ENCODE assay signal across 7 mouse cellular contexts in genomic region chr17:45432007-45432406, GRCm38 (mm10). TPM values are rescaled to one million over a fixed set of nuclear protein-coding genes. Genes with fewer than 3 reads are reported as not detected.
DNase-seq lines count a peak whose midpoint lies in the region; ATAC-seq and TF ChIP-seq lines count a peak whose summit lies in the region.

No protein-coding gene starts in this region.

- H3K9ac ChIP-seq in limb, embryonic 12.5 days (replicated peaks), result peak overlapping the region; percentile 87
- H3K9ac ChIP-seq in stomach, embryonic 14.5 days (replicated peaks; ENCODE audit: low read depth, low read length), result peak overlapping the region; percentile 85; the same call in 1 of the 2 replicates

- no peak for TF ChIP-seq CTCF in lung, adult 2 months (IDR thresholded peaks at IDR 0.05; ENCODE audit: insufficient read depth, low read length)
- TF ChIP-seq CTCF in embryonic fibroblast, embryonic 13.5 days (IDR thresholded peaks at IDR 0.05; ENCODE audit: borderline replicate concordance, insufficient read depth, low read length), result no peak

- TF ChIP-seq POLR2A in lung, adult 2 months (IDR thresholded peaks at IDR 0.05; ENCODE audit: borderline replicate concordance, extremely low read depth, low read depth, low read length), result no peak
- TF ChIP-seq POLR2A in embryonic fibroblast, embryonic 13.5 days (IDR thresholded peaks at IDR 0.05; ENCODE audit: low read depth, low read length), result no peak

- ATAC-seq in limb, embryonic 12.5 days (ENCODE audit: insufficient number of reproducible peaks, insufficient read depth, low FRiP score, low TSS enrichment, low read depth), result no peak
- ATAC-seq in stomach, embryonic 14.5 days (ENCODE audit: insufficient number of reproducible peaks, insufficient read depth, low FRiP score, low read depth), result no peak

- H3K36me3 ChIP-seq in limb, embryonic 12.5 days, result peaks cover 19% of the 10 kb centered on the region
- peaks cover 9% of the 10 kb centered on the region; the same call in 1 of the 2 replicates for H3K36me3 ChIP-seq in stomach, embryonic 14.5 days (ENCODE audit: control insufficient read depth, insufficient read depth, low read length)

- no peak overlapping the region for H3K27ac ChIP-seq in embryonic fibroblast, embryonic 13.5 days (ENCODE audit: insufficient read depth, low read length)
- no peak overlapping the region for H3K27ac ChIP-seq in limb, embryonic 12.5 days
- no peak overlapping the region for H3K27ac ChIP-seq in stomach, embryonic 14.5 days (ENCODE audit: low read length)

- no peaks in the 10 kb centered on the region for H3K27me3 ChIP-seq in limb, embryonic 12.5 days
- no peaks in the 10 kb centered on the region for H3K27me3 ChIP-seq in stomach, embryonic 14.5 days (ENCODE audit: control insufficient read depth, insufficient read depth, low read length)

- no peak for DNase-seq in lung, adult 2 months
- no peak for DNase-seq in lung, postnatal 14 days
- no peak for DNase-seq in ovary, postnatal 10 days (ENCODE audit: low spot score)
- DNase-seq in spleen, postnatal 10 days (ENCODE audit: low spot score in 2 of 2), result no peak

- H3K4me3 ChIP-seq in lung, adult 2 months (replicated peaks; ENCODE audit: extremely low read depth, low read depth, low read length), result peak overlapping the region; percentile 11
- H3K4me3 ChIP-seq in embryonic fibroblast, embryonic 13.5 days (ENCODE audit: insufficient read depth, low read length), result peak overlapping the region; percentile 88
- peak overlapping the region; percentile 92 for H3K4me3 ChIP-seq in limb, embryonic 12.5 days (replicated peaks)
- H3K4me3 ChIP-seq in stomach, embryonic 14.5 days (ENCODE audit: low read depth, low read length), result peak overlapping the region; percentile 93

- WGBS in lung, adult 2 months, result 64% methylated on average over 3 of the region's 3 CpGs
- 77% methylated on average over 3 of the region's 3 CpGs for WGBS in limb, embryonic 12.5 days
- WGBS in stomach, embryonic 14.5 days, result 63% methylated on average over 3 of the region's 3 CpGs

- peaks cover 8% of the 10 kb centered on the region for H3K4me1 ChIP-seq in lung, adult 2 months (ENCODE audit: control insufficient read depth, insufficient read depth, low read length)
- peaks cover 5% of the 10 kb centered on the region; the same call in 1 of the 2 replicates for H3K4me1 ChIP-seq in embryonic fibroblast, embryonic 13.5 days (ENCODE audit: control insufficient read depth, insufficient read depth, low read length)
- peaks cover 20% of the 10 kb centered on the region for H3K4me1 ChIP-seq in limb, embryonic 12.5 days (replicated peaks)
- peaks cover 12% of the 10 kb centered on the region for H3K4me1 ChIP-seq in stomach, embryonic 14.5 days (ENCODE audit: control insufficient read depth, insufficient read depth, low read length)

- H3K9me3 ChIP-seq in limb, embryonic 12.5 days, result no peaks in the 10 kb centered on the region
- no peaks in the 10 kb centered on the region for H3K9me3 ChIP-seq in stomach, embryonic 14.5 days (ENCODE audit: control insufficient read depth, low read depth, low read length)

- H3K4me2 ChIP-seq in limb, embryonic 12.5 days, result peak overlapping the region; percentile 91
- peak overlapping the region; percentile 64 for H3K4me2 ChIP-seq in stomach, embryonic 14.5 days (replicated peaks; ENCODE audit: low read depth, low read length)

RNA-seq across cellular contexts. Expression of gene Cdc5l, which starts 1.5 kb away (rescaled TPM):
- 5.1 and 7.9 TPM in 2 replicates for polyA plus RNA-seq in lung, adult 2 months (2012; rRNA removed)
- polyA plus RNA-seq in embryonic fibroblast, embryonic 13.5 days (2011; ENCODE audit: insufficient read length, low read depth, missing spikeins), result 38.6 and 52.1 TPM in 2 replicates
- 79.2 and 79.8 TPM in 2 replicates for polyA plus RNA-seq in limb, embryonic 12.5 days (2016; fragmentation: Nextera tagmentation; extraction: Ambion mirVana)
- polyA plus RNA-seq in stomach, embryonic 14.5 days (2014; fragmentation: Nextera tagmentation; extraction: Ambion mirVana), result 66.6 and 72.3 TPM in 2 replicates

RNA-seq across cellular contexts. Expression of gene Spats1, which starts 43.2 kb away (rescaled TPM):
- 0.04 TPM in 1 of 2 replicates, not detected in the other for polyA plus RNA-seq in lung, adult 2 months (2012; rRNA removed)
- polyA plus RNA-seq in embryonic fibroblast, embryonic 13.5 days (2011; ENCODE audit: insufficient read length, low read depth, missing spikeins), result 0.58 TPM in 1 of 2 replicates, not detected in the other
- polyA plus RNA-seq in limb, embryonic 12.5 days (2016; fragmentation: Nextera tagmentation; extraction: Ambion mirVana), result 0.83 and 1.1 TPM in 2 replicates
- 0.50 and 0.59 TPM in 2 replicates for polyA plus RNA-seq in stomach, embryonic 14.5 days (2014; fragmentation: Nextera tagmentation; extraction: Ambion mirVana)

Comparison
In these comparisons a context has a peak if more than half of its experiments do, and no peak if none do; other contexts are left out.
1. H3K4me3 ChIP-seq: peak in every context shown above with its lines; median percentile 93 in stomach, embryonic 14.5 days; 92 in limb, embryonic 12.5 days; 88 in embryonic fibroblast, embryonic 13.5 days; 11 in lung, adult 2 months.